Mouse (Mus musculus) myocyte (in vitro differentiated cells): ENCODE data around the gene Tas1r2.

Source experiments
- E2F4 ChIP-seq: IDR thresholded peaks from one replicate; pipeline ENCODE4 v1.6.1; 2011; ENCODE audit warnings: mild to moderate bottlenecking, control low read depth, moderate library complexity; ENCODE audit not compliant: insufficient read depth
- MAX ChIP-seq: IDR thresholded peaks from one replicate; pipeline ENCODE4 v1.6.1; 2011; ENCODE audit warnings: low read depth, mild to moderate bottlenecking, control low read depth
- MYOG ChIP-seq, 3 experiments: IDR thresholded peaks; one replicate each; pipeline ENCODE4 v1.6.1; 2011; ENCODE audit warnings: control low read depth in 2 of 3, low read depth in 2 of 3, mild to moderate bottlenecking in 2 of 3; ENCODE audit not compliant: insufficient read length in 2 of 3, control insufficient read depth in 1 of 3, insufficient read depth in 1 of 3
- POLR2A ChIP-seq: IDR thresholded peaks from one replicate; pipeline ENCODE4 v1.6.1; 2011; ENCODE audit warnings: low read depth, mild to moderate bottlenecking, control low read depth, moderate library complexity; ENCODE audit not compliant: insufficient read length
- POLR2AphosphoS2 ChIP-seq: IDR thresholded peaks from one replicate; pipeline ENCODE4 v1.6.1; 2011; ENCODE audit warnings: low read depth, control low read depth; ENCODE audit not compliant: insufficient read length
- TCF3 ChIP-seq: IDR thresholded peaks from one replicate; pipeline ENCODE4 v1.6.1; 2011; ENCODE audit warnings: low read depth, control low read depth; ENCODE audit not compliant: insufficient read length

- TF ChIP-seq E2F4 (no peak), POLR2AphosphoS2 (no peak), POLR2A (no peak), MYOG (IDR thresholded peaks at IDR 0.05; ENCODE audit: control insufficient read depth in 1 of 3, insufficient read depth in 1 of 3, insufficient read length in 2 of 3, low read depth in 2 of 3) (no peak), MAX (no peak), TCF3 (no peak)
Measured at GRCm38 (mm10) chr4:139650086-139650743, 3.1 kb upstream of the Tas1r2 start.
